Mouse (Mus musculus) adrenal gland, adult 8-10 months (tissue): ENCODE data around the gene Phf12. TPM values are rescaled to one million over a fixed set of nuclear protein-coding genes. Genes with fewer than 3 reads are reported as not detected.

Source experiments
- DNase-seq: peaks from one replicate; pipeline ENCODE4 v3.0.0; 2022
- microRNA-seq, 2 experiments: library from miRNA; unstranded; fragments of <30 nt; microRNA quantifications; one replicate each; pipeline ENCODE4 v1.2.0; 2022
- total RNA-seq, 4 experiments: library from RNA; stranded (reverse); gene quantifications; 2 replicates each; pipeline ENCODE4 v1.2.4; 2022

Gene Phf12
- total RNA-seq, 4 experiments from 2014 or later, result 50.6 to 78.2 (median 63.1) TPM

- no peak for DNase-seq
These were observed 91.2 kb downstream of the Phf12 start for GRCm38 (mm10) chr11:78073577-78074276.

DNA sequence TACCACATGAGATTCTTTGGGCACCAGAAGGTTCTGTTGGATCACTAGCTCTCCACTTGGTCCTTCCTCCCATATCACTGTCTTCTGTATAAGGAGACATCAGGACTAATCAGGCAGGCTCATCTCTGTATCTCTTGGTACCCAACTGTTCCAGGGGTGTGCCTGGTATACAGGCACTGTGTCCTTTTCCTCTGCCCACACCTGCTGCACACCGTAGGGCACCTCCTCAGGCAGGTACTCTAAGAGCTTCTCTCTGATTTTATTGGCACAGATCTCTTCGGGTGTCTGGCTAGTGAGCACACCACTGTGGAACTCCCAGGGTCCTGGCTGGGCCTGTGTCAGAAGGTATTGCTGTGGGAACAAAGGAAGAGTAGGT is 91.7 kb downstream of the Phf12 start:
- DNase-seq, result no peak

GRCm38 (mm10) chr11:78074666-78075065 is 92.1 kb downstream of the Phf12 start:
- DNase-seq, result no peak

Small RNA genes within 50 kb of the gene (microRNA-seq; reads per million reads assigned to microRNA genes)
- gene Mir144 (28.5 to 227 reads per million in 2 experiments), gene Mir451a (0 reads per million in 2 experiments), gene Mir451b (0 reads per million in 2 experiments)

Other genes with a start within 250 kb of the Phf12 start
- gene Myo18a, start 219.5 kb upstream of the Phf12 start, total RNA-seq, result 100 to 1,000 TPM in 2 of 4 experiments, 10 to 100 TPM in 2; 61.9 to 158 (median 94.7) TPM
- gene Gm10277, start 195.0 kb upstream of the Phf12 start, total RNA-seq, result not detected
- 1 to 10 TPM in 2 of 4 experiments, under 1 TPM in 2; 0.89 to 2.4 (median 1.5) TPM for gene Pipox, start 88.7 kb upstream of the Phf12 start, total RNA-seq
- 1 to 10 TPM; 3.1 to 6.8 (median 4.0) TPM for gene Sez6, start 52.0 kb upstream of the Phf12 start, total RNA-seq
- gene Dhrs13, start 49.5 kb downstream of the Phf12 start, total RNA-seq, result 10 to 100 TPM; 11.0 to 23.6 (median 14.4) TPM
- 100 to 1,000 TPM in 2 of 4 experiments, 10 to 100 TPM in 2; 86.1 to 115 (median 101) TPM for gene Flot2, start 55.2 kb downstream of the Phf12 start, total RNA-seq
- gene Eral1, start 97.6 kb downstream of the Phf12 start, total RNA-seq, result 10 to 100 TPM; 32.2 to 39.5 (median 37.2) TPM
- gene Fam222b, start 111.9 kb downstream of the Phf12 start, total RNA-seq, result 10 to 100 TPM; 19.6 to 29.0 (median 22.4) TPM
- gene Traf4, start 182.8 kb downstream of the Phf12 start, total RNA-seq, result 10 to 100 TPM; 18.0 to 31.3 (median 22.8) TPM
- 10 to 100 TPM; 10.7 to 29.6 (median 21.6) TPM for gene Nek8, start 193.9 kb downstream of the Phf12 start, total RNA-seq
- gene Tlcd1, start 194.0 kb downstream of the Phf12 start, total RNA-seq, result 10 to 100 TPM; 54.5 to 65.1 (median 61.2) TPM
- 1,000 to 10,000 TPM; 1,361 to 1,741 (median 1,547) TPM for gene Rpl23a, start 200.8 kb downstream of the Phf12 start, total RNA-seq
- gene Rab34, start 205.7 kb downstream of the Phf12 start, total RNA-seq, result 100 to 1,000 TPM in 2 of 4 experiments, 10 to 100 TPM in 2; 72.8 to 116 (median 98.4) TPM
- gene Proca1, start 210.6 kb downstream of the Phf12 start, total RNA-seq, result 10 to 100 TPM; 10.1 to 12.9 (median 11.9) TPM